Mouse (Mus musculus) liver, postnatal 0 days (tissue): Measurements from ENCODE around the gene Smco4. TPM values are rescaled to one million over a fixed set of nuclear protein-coding genes. Genes with fewer than 3 reads are reported as not detected.

Source experiments
- ATAC-seq: fragments of 200-750 bp; cut with Nextera tagmentation; 2 replicates; pipeline ENCODE4 v1.8.0; 2017; ENCODE audit warnings: mild to moderate bottlenecking, moderate library complexity
- DNase-seq: peaks from one replicate; pipeline ENCODE4 v3.0.0-alpha.2; 2016
- H3K27ac ChIP-seq: fragments of 300-500 bp; sonication (generic); 2 replicates; pipeline ENCODE4 v1.5.1; 2014; ENCODE audit warnings: antibody characterized with exemption, moderate library complexity, mild to moderate bottlenecking, low read depth
- H3K27me3 ChIP-seq: fragments of 300-500 bp; sonication (generic); 2 replicates; pipeline ENCODE4 v1.6.1; 2014; ENCODE audit warnings: low read length, control low read depth, mixed read lengths; ENCODE audit not compliant: insufficient read depth
- H3K36me3 ChIP-seq: fragments of 300-500 bp; sonication (generic); replicated peaks from 2 replicates; pipeline ENCODE4 v1.6.1; 2014; ENCODE audit warnings: mild to moderate bottlenecking, control low read depth, low read length, moderate library complexity, mixed read lengths; ENCODE audit not compliant: insufficient read depth
- H3K4me1 ChIP-seq: fragments of 300-500 bp; sonication (generic); 2 replicates; pipeline ENCODE4 v1.6.1; 2014; ENCODE audit warnings: antibody characterized with exemption, mild to moderate bottlenecking, control low read depth; ENCODE audit not compliant: insufficient read depth
- H3K4me2 ChIP-seq: fragments of 300-500 bp; sonication (generic); 2 replicates; pipeline ENCODE4 v1.6.1; 2014; ENCODE audit warnings: low read depth, mild to moderate bottlenecking, low read length, moderate library complexity, mixed read lengths
- H3K4me3 ChIP-seq: fragments of 300-500 bp; sonication (generic); 2 replicates; pipeline ENCODE4 v1.5.1; 2014; ENCODE audit warnings: low read depth, low read length
- H3K9ac ChIP-seq: fragments of 300-500 bp; sonication (generic); replicated peaks from 2 replicates; pipeline ENCODE4 v1.6.1; 2014; ENCODE audit warnings: mild to moderate bottlenecking, moderate library complexity
- H3K9me3 ChIP-seq: fragments of 300-500 bp; sonication (generic); 2 replicates; pipeline ENCODE4 v1.6.1; 2016; ENCODE audit warnings: mild to moderate bottlenecking, control low read depth, low read length, mixed read lengths
- CTCF ChIP-seq: sonication (generic); IDR thresholded peaks from 2 replicates; pipeline ENCODE4 v1.5.1; 2016; ENCODE audit warnings: antibody characterized with exemption, low read depth
- EP300 ChIP-seq: IDR thresholded peaks from 2 replicates; pipeline ENCODE4 v1.6.1; 2016; ENCODE audit warnings: antibody characterized with exemption, low read depth, mild to moderate bottlenecking
- WGBS: fragments of 180-500 bp; shearing (Covaris S2); extraction: QIAGEN DNeasy Blood & Tissue Kit; methylation state at CpG from one replicate; pipeline ENCODE4 v1.1.7; 2014; ENCODE audit not compliant: insufficient replicate concordance; 5-methylcytosine and 5-hydroxymethylcytosine counted together
- polyA plus RNA-seq: library from polyadenylated mRNA; unstranded; fragments of >200 nt; fragmentation: Nextera tagmentation; extraction: Ambion mirVana; gene quantifications from 2 replicates; pipeline ENCODE4 v1.2.1, GENCODE M21; 2015

The Smco4 gene
- polyA plus RNA-seq, 1 experiment from 2014 or later, result 1.3 TPM

GRCm38 (mm10) chr9:15526539-15526938, 33.3 kb downstream of the Smco4 start:
- no peak for DNase-seq
- H3K4me3 ChIP-seq, result no peak overlapping the region
- H3K4me2 ChIP-seq, result no peak overlapping the region
- H3K27ac ChIP-seq, result no peak overlapping the region
- H3K9me3 ChIP-seq, result no peaks in the 10 kb centered on the region
- 77% methylated on average over 7 of the region's 7 CpGs for WGBS
- TF ChIP-seq EP300 (no peak), CTCF (no peak)
- ATAC-seq, result no peak
- H3K4me1 ChIP-seq, result peaks cover 24% of the 10 kb centered on the region
- no peak overlapping the region for H3K9ac ChIP-seq
- 0 out of 2 replicates have a peak, but pooled peaks cover 2% of the 10 kb centered on the region for H3K36me3 ChIP-seq
- no peaks in the 10 kb centered on the region for H3K27me3 ChIP-seq

- H3K27ac ChIP-seq, result no peak overlapping the region
- DNase-seq (no peak), ATAC-seq (no peak)
- no peak overlapping the region for H3K4me2 ChIP-seq
- H3K9me3 ChIP-seq, result no peaks in the 10 kb centered on the region
- peaks cover 25% of the 10 kb centered on the region for H3K4me1 ChIP-seq
- H3K4me3 ChIP-seq, result no peak overlapping the region
- no peaks in the 10 kb centered on the region for H3K27me3 ChIP-seq
- TF ChIP-seq EP300 (no peak), CTCF (no peak)
- H3K36me3 ChIP-seq, result 0 out of 2 replicates have a peak, but pooled peaks cover 2% of the 10 kb centered on the region
- 71% methylated on average over 6 of the region's 6 CpGs for WGBS
- H3K9ac ChIP-seq, result no peak overlapping the region
These were observed 34.6 kb downstream of the Smco4 start for GRCm38 (mm10) chr9:15527846-15528245.

GRCm38 (mm10) chr9:15528368-15528767, 35.1 kb downstream of the Smco4 start:
- Histone ChIP-seq H3K27me3 (no peaks in the 10 kb centered on the region), H3K4me3 (no peak overlapping the region), H3K9me3 (no peaks in the 10 kb centered on the region), H3K36me3 (0 out of 2 replicates have a peak, but pooled peaks cover 2% of the 10 kb centered on the region), H3K4me2 (no peak overlapping the region), H3K4me1 (peaks cover 27% of the 10 kb centered on the region), H3K9ac (no peak overlapping the region), H3K27ac (no peak overlapping the region)
- DNase-seq (no peak), ATAC-seq (no peak)
- WGBS, result 74% methylated on average over 7 of the region's 7 CpGs
- TF ChIP-seq CTCF (no peak), EP300 (no peak)

GRCm38 (mm10) chr9:15529275-15529964, 36.2 kb downstream of the Smco4 start:
- H3K4me2 ChIP-seq, result no peak overlapping the region
- H3K9ac ChIP-seq, result no peak overlapping the region
- peaks cover 30% of the 10 kb centered on the region for H3K4me1 ChIP-seq
- 0 out of 2 replicates have a peak, but pooled peaks cover 2% of the 10 kb centered on the region for H3K36me3 ChIP-seq
- no peaks in the 10 kb centered on the region for H3K9me3 ChIP-seq
- no peak overlapping the region for H3K4me3 ChIP-seq
- 53% methylated on average over 8 of the region's 8 CpGs for WGBS
- DNase-seq (peak; percentile 70), ATAC-seq (peak; percentile 71)
- no peak for TF ChIP-seq EP300
- TF ChIP-seq CTCF, result no peak
- no peak overlapping the region; the same call in 1 of the 2 replicates for H3K27ac ChIP-seq
- no peaks in the 10 kb centered on the region for H3K27me3 ChIP-seq

- H3K9me3 ChIP-seq, result no peaks in the 10 kb centered on the region
- peaks cover 31% of the 10 kb centered on the region for H3K4me1 ChIP-seq
- 65% methylated on average over 2 of the region's 2 CpGs for WGBS
- no peak overlapping the region for H3K27ac ChIP-seq
- H3K27me3 ChIP-seq, result no peaks in the 10 kb centered on the region
- H3K9ac ChIP-seq, result no peak overlapping the region
- no peak for TF ChIP-seq CTCF
- TF ChIP-seq EP300, result no peak
- H3K36me3 ChIP-seq, result 0 out of 2 replicates have a peak, but pooled peaks cover 2% of the 10 kb centered on the region
- ATAC-seq (no peak), DNase-seq (no peak)
- H3K4me2 ChIP-seq, result no peak overlapping the region
- no peak overlapping the region for H3K4me3 ChIP-seq
These were observed 36.7 kb downstream of the Smco4 start for GRCm38 (mm10) chr9:15529965-15530320.

- 71% methylated on average over 5 of the region's 5 CpGs for WGBS
These were observed 38.0 kb downstream of the Smco4 start for GRCm38 (mm10) chr9:15531204-15531603.

More at GRCm38 (mm10) chr9:15531204-15531603, 38.0 kb downstream of the Smco4 start:
- TF ChIP-seq CTCF (no peak), EP300 (no peak)
- no peaks in the 10 kb centered on the region for H3K27me3 ChIP-seq
- no peak overlapping the region for H3K27ac ChIP-seq
- no peaks in the 10 kb centered on the region for H3K9me3 ChIP-seq
- ATAC-seq (no peak), DNase-seq (no peak)
- no peak overlapping the region for H3K9ac ChIP-seq
- peaks cover 36% of the 10 kb centered on the region for H3K4me1 ChIP-seq
- H3K36me3 ChIP-seq, result 0 out of 2 replicates have a peak, but pooled peaks cover 2% of the 10 kb centered on the region
- no peak overlapping the region for H3K4me3 ChIP-seq
- no peak overlapping the region for H3K4me2 ChIP-seq
